Mouse (Mus musculus) 3T3-L1 (cell line): ENCODE measurements around the gene Tns1.

Experiments
- DNase-seq: peaks from one replicate; pipeline ENCODE4 v3.0.0-alpha.2; 2015; ENCODE audit warnings: low read depth, low spot score

Tns1 gene

GRCm38 (mm10) chr1:74013296-74014031, 110.8 kb downstream of the Tns1 start:
- DNase-seq, result no peak

- no peak for DNase-seq
Measured at GRCm38 (mm10) chr1:74012706-74013105, 111.5 kb downstream of the Tns1 start.

DNA sequence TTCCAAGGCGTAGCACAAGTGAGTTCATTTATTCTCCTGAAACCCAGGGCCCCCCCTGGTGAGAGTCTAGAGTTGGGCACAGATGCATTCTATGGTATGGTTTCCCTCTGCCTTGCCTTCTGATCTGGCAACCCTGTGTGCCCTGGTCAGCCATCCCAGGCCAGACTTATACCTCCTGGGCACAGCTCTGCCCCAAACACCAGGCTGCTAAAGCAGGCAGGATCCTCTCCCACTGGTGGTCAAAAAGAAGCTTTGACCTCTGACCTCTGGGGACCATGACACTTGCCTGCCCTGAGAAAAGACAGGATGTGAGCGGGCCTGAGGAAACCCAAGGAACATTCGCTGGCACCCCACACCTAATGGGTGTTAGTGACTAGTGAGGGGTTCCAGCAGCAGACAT, 114.8 kb downstream of the Tns1 start:
- DNase-seq, result no peak

GRCm38 (mm10) chr1:74008966-74009365, 115.3 kb downstream of the Tns1 start:
- no peak for DNase-seq

- DNase-seq, result peak; percentile 88
Measured at GRCm38 (mm10) chr1:74008498-74008897, 115.8 kb downstream of the Tns1 start.

DNA sequence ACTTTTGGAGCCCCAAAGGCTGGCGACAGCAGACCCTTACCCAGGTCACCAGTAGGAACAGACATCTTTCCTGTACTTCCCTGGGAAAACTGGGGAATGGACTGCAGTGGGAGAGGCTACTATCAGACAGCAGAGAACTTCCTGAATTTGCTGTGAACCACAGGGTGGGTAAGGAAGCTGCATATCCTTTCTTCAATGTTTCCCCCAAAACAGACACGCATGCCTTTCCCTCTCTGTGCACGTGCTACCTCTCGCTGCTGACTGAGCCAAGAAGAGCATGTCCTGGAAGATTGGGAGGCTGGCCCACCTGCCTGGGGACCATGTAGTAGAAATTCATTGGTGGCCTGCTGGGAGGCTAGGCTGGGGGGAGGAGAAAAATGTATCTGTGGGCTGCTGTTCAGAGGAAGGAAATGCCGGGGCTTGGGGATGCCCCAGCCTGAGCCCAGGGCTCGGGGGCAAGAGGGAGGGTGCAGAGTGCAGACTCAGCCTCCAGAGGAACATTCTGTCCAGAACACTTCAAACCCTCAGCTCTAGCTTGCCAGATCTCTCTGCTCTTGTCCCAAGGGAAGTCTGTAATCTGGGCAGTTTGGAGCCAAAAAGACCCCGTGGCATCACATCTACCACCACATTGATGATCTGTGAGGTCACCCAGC, 116.7 kb downstream of the Tns1 start:
- peak; percentile 57 for DNase-seq

- peak; percentile 62 for DNase-seq
Measured at GRCm38 (mm10) chr1:74005020-74005419, 119.2 kb downstream of the Tns1 start.

DNA sequence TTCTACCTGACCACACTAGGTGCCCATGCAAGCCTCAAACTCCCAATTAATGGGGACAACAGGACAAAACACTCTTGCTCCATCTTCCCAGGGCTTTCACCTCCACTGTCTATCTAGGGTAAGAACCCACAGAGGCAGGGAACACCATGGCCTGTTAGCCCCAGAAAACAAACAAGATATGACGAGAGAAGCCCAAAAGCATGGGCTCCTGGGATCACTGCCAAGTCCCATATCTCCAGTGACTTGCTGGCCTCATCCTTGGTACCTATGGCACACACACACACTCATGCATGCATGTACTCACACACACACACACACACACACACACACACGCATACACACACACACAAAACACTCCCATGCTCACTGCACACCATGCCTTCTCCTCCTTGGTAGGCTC, 120.5 kb downstream of the Tns1 start:
- no peak for DNase-seq

GRCm38 (mm10) chr1:74001449-74001820, 122.8 kb downstream of the Tns1 start:
- DNase-seq, result no peak

GRCm38 (mm10) chr1:74000810-74001448, 123.3 kb downstream of the Tns1 start:
- no peak for DNase-seq

- no peak for DNase-seq
Measured at GRCm38 (mm10) chr1:74000191-74000651, 124.0 kb downstream of the Tns1 start.

DNA sequence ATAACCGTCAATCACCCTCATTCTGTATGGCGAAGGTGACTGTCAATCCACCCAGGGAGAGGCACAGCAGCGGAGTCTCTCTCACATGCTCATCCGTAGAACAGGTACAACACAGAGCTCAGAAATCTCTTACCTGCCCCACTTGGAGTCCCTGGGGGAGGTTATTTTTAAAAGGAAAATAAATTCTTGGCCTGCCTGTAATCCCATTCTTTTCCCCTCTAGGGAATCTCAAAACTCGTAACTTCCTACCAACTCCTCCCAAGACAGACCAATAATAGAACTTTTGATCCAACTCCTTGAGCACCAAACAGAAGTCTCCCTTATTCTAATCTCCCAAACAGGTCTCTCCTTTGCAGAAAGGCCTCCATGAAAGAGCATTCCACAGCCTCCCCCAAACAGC, 124.7 kb downstream of the Tns1 start:
- no peak for DNase-seq

DNA sequence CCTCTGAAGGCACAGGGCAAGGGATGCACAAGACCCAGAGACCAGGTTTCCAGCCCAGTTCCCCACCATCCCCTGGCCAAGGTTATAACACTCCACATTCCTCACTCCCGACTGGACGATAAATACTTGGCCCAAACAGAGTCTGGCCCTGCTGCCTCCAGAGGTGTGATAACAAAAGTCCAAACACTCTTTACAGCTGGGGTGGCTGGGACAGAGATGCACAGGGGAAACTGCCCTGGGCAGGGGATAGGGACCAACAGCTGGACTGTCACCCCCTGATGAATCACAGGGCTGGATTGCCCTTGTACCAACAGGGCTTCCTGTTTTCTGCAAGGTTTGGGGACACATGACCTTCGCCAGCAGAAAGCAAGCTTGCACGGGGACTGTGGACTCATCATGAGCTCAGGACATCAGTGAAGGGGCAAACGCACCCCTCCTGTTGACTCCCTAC, 125.3 kb downstream of the Tns1 start:
- DNase-seq, result no peak

DNA sequence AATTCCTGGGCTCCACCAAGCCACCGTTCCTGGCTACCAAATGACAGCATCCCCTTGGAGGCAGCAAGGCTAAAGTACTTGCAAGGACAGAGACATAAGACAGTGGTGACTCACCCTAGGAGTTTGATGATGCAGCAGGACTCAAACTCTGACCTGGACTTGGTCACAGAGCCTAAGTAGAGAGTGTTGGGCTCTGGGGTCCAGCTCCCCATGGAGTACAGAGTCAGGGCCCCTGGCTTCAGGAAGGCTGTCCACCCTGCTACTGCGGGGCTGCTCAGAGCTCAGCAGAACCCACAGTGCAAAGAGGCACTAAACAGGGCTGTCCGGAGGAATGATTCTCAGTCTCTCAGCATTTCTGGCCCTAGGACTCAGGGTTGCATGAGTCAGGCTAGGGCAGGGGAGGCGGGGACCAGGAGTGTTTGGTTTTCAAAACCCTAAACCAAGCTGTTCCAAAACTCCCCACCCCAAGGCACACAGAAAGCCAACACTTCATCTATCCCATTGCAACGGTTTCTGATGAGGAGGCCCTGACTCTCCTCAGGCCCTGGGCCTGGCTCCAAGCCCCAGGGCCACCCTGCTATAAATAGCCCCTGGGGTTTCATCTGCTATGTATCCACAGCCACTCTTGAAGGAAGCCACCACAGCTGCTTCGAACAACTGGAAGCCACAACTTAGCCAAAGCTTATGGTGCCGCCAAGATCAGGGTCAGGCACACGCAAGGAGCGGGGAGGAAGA, 126.0 kb downstream of the Tns1 start:
- peak; percentile 97 for DNase-seq

GRCm38 (mm10) chr1:73997341-73997740, 126.9 kb downstream of the Tns1 start:
- DNase-seq, result no peak

DNA sequence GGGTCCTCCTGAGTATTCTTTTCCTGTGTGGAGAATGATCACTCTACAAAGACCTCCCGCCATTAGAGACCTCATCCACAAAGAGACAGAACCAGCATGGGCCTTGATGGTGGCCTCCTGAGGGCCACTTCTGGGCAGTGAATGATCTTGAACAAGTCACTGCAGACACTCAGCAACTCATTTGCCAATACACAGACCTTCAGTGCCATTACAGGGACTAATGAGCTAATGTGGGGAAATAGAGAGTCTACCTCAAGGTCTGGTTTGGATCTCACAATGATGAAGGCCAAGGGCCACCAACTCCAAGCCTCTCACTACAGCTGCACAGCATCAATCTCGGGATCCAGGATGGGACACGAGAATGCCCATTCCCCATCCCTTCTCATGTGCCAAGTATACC, 127.6 kb downstream of the Tns1 start:
- DNase-seq, result no peak

DNA sequence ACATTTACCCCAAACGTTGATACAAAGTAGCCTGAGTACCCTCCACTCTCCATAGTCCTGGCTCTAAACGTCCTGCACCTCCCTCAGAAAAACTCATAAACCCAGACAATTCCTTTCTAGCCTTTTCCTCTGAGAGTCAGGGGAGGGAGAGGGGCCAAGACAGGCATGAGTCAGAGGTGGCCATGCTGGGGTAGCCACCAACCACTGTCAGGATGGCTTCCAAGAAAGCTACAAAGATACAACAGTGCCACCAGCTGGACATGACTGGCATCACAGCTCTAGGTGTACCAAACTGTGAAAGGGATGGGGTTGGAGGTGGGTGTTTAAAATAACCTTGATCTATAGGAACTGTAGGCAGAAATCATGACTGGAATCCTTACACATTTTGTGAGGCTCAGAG, 128.0 kb downstream of the Tns1 start:
- DNase-seq, result peak; percentile 95

GRCm38 (mm10) chr1:73995063-73995810, 129.0 kb downstream of the Tns1 start:
- no peak for DNase-seq

GRCm38 (mm10) chr1:73993901-73994426, 130.3 kb downstream of the Tns1 start:
- peak; percentile 57 for DNase-seq

DNA sequence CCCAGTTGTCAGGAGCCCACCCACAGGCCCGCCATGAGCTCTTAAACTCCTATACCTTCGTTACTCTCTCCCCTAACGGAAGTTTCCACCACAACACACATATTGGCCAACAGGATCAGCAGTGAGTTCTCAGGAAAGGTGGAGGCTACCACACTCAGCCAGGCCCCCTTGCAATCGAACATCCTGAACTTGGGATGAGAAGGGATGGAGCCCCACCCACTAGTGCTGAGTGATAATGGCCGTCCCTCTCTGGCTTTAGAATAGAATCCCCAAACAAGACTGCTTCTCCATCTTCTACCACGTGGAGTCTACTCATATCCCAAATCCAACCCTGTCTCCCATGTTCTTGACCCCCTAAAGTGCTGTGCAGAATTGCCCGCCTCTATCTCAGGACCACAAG, 131.0 kb downstream of the Tns1 start:
- DNase-seq, result no peak
